10 mouse cellular contexts compared by ENCODE assay signal in the genomic region with DNA sequence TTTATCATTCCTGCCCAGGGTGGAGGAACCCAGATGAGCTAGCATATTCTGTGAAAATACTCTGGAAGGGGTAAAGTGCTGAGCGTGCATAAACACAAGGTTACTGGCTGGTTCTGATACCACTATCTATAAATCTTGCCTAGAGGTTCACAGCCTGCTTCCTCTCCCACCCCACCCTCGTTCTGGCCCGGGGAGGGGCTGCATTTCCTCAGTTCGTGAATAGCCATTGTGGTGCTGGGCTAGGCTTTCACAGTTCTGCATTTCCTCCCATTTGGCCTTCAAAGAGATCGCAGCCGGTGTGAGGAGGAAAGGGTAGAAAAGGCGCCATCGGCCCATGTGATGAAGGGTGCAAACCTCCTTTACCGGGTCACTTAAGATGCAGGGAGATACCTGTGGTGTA. TPM values are rescaled to one million over a fixed set of nuclear protein-coding genes. Genes with fewer than 3 reads are reported as not detected.
DNase-seq lines count a peak whose midpoint lies in the region; ATAC-seq lines count a peak whose summit lies in the region.
"Had no signal": no experiment of that assay in that cellular context is flagged by ENCODE, and none has a peak within 500 bp of the region (broad histone marks: within the 10 kb centered on the region; RNA-seq: fewer than 3 reads in every experiment).

No protein-coding gene starts in this region.

- no peak overlapping the region for H3K27ac ChIP-seq in lung, embryonic 15.5 days
- H3K27ac ChIP-seq: layer of hippocampus, adult 2 months; stomach, embryonic 15.5 days had no signal

- intact Hi-C loops in gastrocnemius, postnatal 36 days (cut with DNase I): no loop called here

- no peaks in the 10 kb centered on the region for H3K27me3 ChIP-seq in lung, embryonic 15.5 days
- H3K27me3 ChIP-seq: stomach, embryonic 15.5 days had no signal

- no peaks in the 10 kb centered on the region for H3K36me3 ChIP-seq in lung, embryonic 15.5 days
- H3K36me3 ChIP-seq: stomach, embryonic 15.5 days had no signal

- no peak overlapping the region for H3K4me2 ChIP-seq in lung, embryonic 15.5 days
- H3K4me2 ChIP-seq: stomach, embryonic 15.5 days had no signal

- ATAC-seq in lung, embryonic 15.5 days (ENCODE audit: borderline replicate concordance, extremely low read depth, low FRiP score, low TSS enrichment): peak; percentile 64; the same call in 1 of the 2 replicates

- no peaks in the 10 kb centered on the region for H3K4me1 ChIP-seq in lung, embryonic 15.5 days
- H3K4me1 ChIP-seq: stomach, embryonic 15.5 days had no signal

- H3K9ac ChIP-seq in lung, embryonic 15.5 days: no peak overlapping the region
- H3K9ac ChIP-seq: stomach, embryonic 15.5 days had no signal

- DNase-seq in gastrocnemius, adult 18-20 months (ENCODE audit: low spot score): peak; percentile 11
- no peak for DNase-seq in gastrocnemius, postnatal 36 days
- peak; percentile 49 to 59 for DNase-seq in adrenal gland, postnatal 36 days
- DNase-seq in kidney, adult 8-10 months: peak; percentile 56 to 65
- DNase-seq in frontal cortex, postnatal 36 days (ENCODE audit: low spot score in 2 of 2): no peak
- no peak for DNase-seq in spleen, postnatal 10 days (ENCODE audit: low spot score in 2 of 2)
- DNase-seq in left cerebral cortex, adult 9 months (ENCODE audit: low spot score in 2 of 2): no peak

- H3K9me3 ChIP-seq in lung, embryonic 15.5 days: no peaks in the 10 kb centered on the region
- H3K9me3 ChIP-seq: stomach, embryonic 15.5 days had no signal

- 47% methylated on average over 9 of the region's 9 CpGs for WGBS in lung, embryonic 15.5 days

- H3K4me3 ChIP-seq in lung, embryonic 15.5 days: no peak overlapping the region
- H3K4me3 ChIP-seq: layer of hippocampus, adult 2 months; stomach, embryonic 15.5 days had no signal

RNA-seq across cellular contexts. Expression of a gene that starts 12.8 kb away (rescaled TPM):
- 10 to 100 TPM; 21.1 to 24.0 TPM for total RNA-seq in gastrocnemius, adult 18-20 months (2021)
- total RNA-seq in gastrocnemius, postnatal 36 days (2021): 10 to 100 TPM; 26.0 to 27.8 TPM
- 10 to 100 TPM; 37.8 to 56.6 TPM for total RNA-seq in adrenal gland, postnatal 36 days (2021)
- 12.5 and 14.3 TPM in 2 replicates for polyA plus RNA-seq in lung, embryonic 15.5 days (2015; fragmentation: Nextera tagmentation; extraction: Ambion mirVana)

Comparison
In these comparisons a context has a peak if more than half of its experiments do, and no peak if none do; other contexts are left out.
1. DNase-seq: peak in gastrocnemius, adult 18-20 months (single experiment), adrenal gland, postnatal 36 days (2 of 2) and kidney, adult 8-10 months (2 of 2); none in gastrocnemius, postnatal 36 days (0 of 2), frontal cortex, postnatal 36 days (0 of 2), spleen, postnatal 10 days (0 of 2) and left cerebral cortex, adult 9 months (0 of 2).